8 mouse cellular contexts compared by ENCODE assay signal in genomic region chr11:33170489-33170888, GRCm38 (mm10). TPM values are rescaled to one million over a fixed set of nuclear protein-coding genes. Genes with fewer than 3 reads are reported as not detected.
A peak's percentile ranks its signal among the peaks of the same experiment; 100 is the strongest.
DNase-seq lines count a peak whose midpoint lies in the region; ATAC-seq and TF ChIP-seq lines count a peak whose summit lies in the region.
"Had no signal": no experiment of that assay in that cellular context is flagged by ENCODE, and none has a peak within 500 bp of the region (broad histone marks: within the 10 kb centered on the region; RNA-seq: fewer than 3 reads in every experiment).

No protein-coding gene starts in this region.

- no peaks in the 10 kb centered on the region for H3K9me3 ChIP-seq in G1E (replicated peaks)
- no peaks in the 10 kb centered on the region for H3K9me3 ChIP-seq in limb, embryonic 10.5 days (replicated peaks)

- no peak overlapping the region for H3K4me3 ChIP-seq in G1E (ENCODE audit: low read depth, low read length)
- no peak overlapping the region for H3K4me3 ChIP-seq in limb, embryonic 10.5 days

- TF ChIP-seq CTCF in G1E (IDR thresholded peaks at IDR 0.05; ENCODE audit: low read depth, low read length): peak; percentile 71

- no peaks in the 10 kb centered on the region for H3K36me3 ChIP-seq in G1E (replicated peaks)
- no peaks in the 10 kb centered on the region for H3K36me3 ChIP-seq in limb, embryonic 10.5 days

- no peak for ATAC-seq in G1E (ENCODE audit: extremely low read depth, insufficient number of reproducible peaks, low FRiP score, poor library complexity, severe bottlenecking)

- 13% methylated on average over 9 of the region's 9 CpGs for WGBS in limb, embryonic 10.5 days

- H3K27ac ChIP-seq in limb, embryonic 10.5 days: no peak overlapping the region
- H3K27ac ChIP-seq: macrophage had no signal

- peaks cover 2% of the 10 kb centered on the region; the same call in 1 of the 2 replicates for H3K4me1 ChIP-seq in G1E (ENCODE audit: insufficient read depth, low read depth, low read length)
- H3K4me1 ChIP-seq in limb, embryonic 10.5 days: no peaks in the 10 kb centered on the region

- DNase-seq in layer of hippocampus, adult 18-20 months (ENCODE audit: low spot score in 2 of 2): peak; percentile 22 to 53
- no peak for DNase-seq in layer of hippocampus, adult 9-10 months (ENCODE audit: low spot score)
- DNase-seq in G1E (ENCODE audit: low spot score): peak; percentile 41
- DNase-seq in adrenal gland, postnatal 36 days: peak; percentile 70 to 73
- peak; percentile 57 for DNase-seq in gastrocnemius, adult 18-20 months (ENCODE audit: low spot score)
- peak; percentile 63 for DNase-seq in limb, embryonic 10.5 days (ENCODE audit: low spot score)
- peak; percentile 48 for DNase-seq in right cerebral cortex, postnatal 14 days

- H3K27me3 ChIP-seq in G1E (ENCODE audit: insufficient read depth, low read length): peaks cover 28% of the 10 kb centered on the region
- H3K27me3 ChIP-seq in limb, embryonic 10.5 days (ENCODE audit: low read depth, poor library complexity, severe bottlenecking): peaks cover 5% of the 10 kb centered on the region

RNA-seq across cellular contexts. Expression of gene Npm1, which starts 7.5 kb away (rescaled TPM):
- 100 to 1,000 TPM; 176 to 183 TPM for total RNA-seq in layer of hippocampus, adult 18-20 months (2021)
- 3,846 and 4,095 TPM in 2 replicates for total RNA-seq in G1E (2014; fragmentation: Nextera tagmentation)
- total RNA-seq in G1E (2017): 2,315 and 2,862 TPM in 2 replicates
- polyA plus RNA-seq in G1E (2012): 327 and 458 TPM in 2 replicates
- total RNA-seq in adrenal gland, postnatal 36 days (2021): 100 to 1,000 TPM; 300 to 316 TPM
- total RNA-seq in gastrocnemius, adult 18-20 months (2021): 100 to 1,000 TPM; 118 to 128 TPM
- 1,479 and 1,796 TPM in 2 replicates for polyA plus RNA-seq in limb, embryonic 10.5 days (2016; fragmentation: Nextera tagmentation; extraction: Ambion mirVana)

RNA-seq across cellular contexts. Expression of gene Fgf18, which starts 23.3 kb away (rescaled TPM):
- total RNA-seq in layer of hippocampus, adult 18-20 months (2021): 1 to 10 TPM; 3.4 to 4.0 TPM
- total RNA-seq in G1E (2014; fragmentation: Nextera tagmentation): not detected in 2 replicates
- total RNA-seq in G1E (2017): not detected in 2 replicates
- not detected in 2 replicates for polyA plus RNA-seq in G1E (2012)
- total RNA-seq in adrenal gland, postnatal 36 days (2021): 1 to 10 TPM in 1 of 2 experiments, under 1 TPM in 1; 0.95 to 1.6 TPM
- total RNA-seq in gastrocnemius, adult 18-20 months (2021): 1 to 10 TPM; 1.0 to 1.1 TPM
- polyA plus RNA-seq in limb, embryonic 10.5 days (2016; fragmentation: Nextera tagmentation; extraction: Ambion mirVana): 1.7 and 5.7 TPM in 2 replicates
- polyA plus RNA-seq: macrophage had no signal

RNA-seq across cellular contexts. Expression of gene Tlx3, which starts 32.9 kb away (rescaled TPM):
- not detected for total RNA-seq in layer of hippocampus, adult 18-20 months (2021)
- total RNA-seq in G1E (2014; fragmentation: Nextera tagmentation) (not detected in 2 replicates), G1E (2017) (not detected in 2 replicates)
- polyA plus RNA-seq in G1E (2012): 0.03 TPM in 1 of 2 replicates, not detected in the other
- total RNA-seq in adrenal gland, postnatal 36 days (2021): under 1 TPM in 1 of 2 experiments, not detected in 1; 0.23 TPM
- total RNA-seq in gastrocnemius, adult 18-20 months (2021): not detected
- not detected in 2 replicates for polyA plus RNA-seq in limb, embryonic 10.5 days (2016; fragmentation: Nextera tagmentation; extraction: Ambion mirVana)
- polyA plus RNA-seq: macrophage had no signal

Comparison
In these comparisons a context has a peak if more than half of its experiments do, and no peak if none do; other contexts are left out.
1. RNA of gene Npm1, which starts 7.5 kb away (total RNA-seq): 2,315 to 4,095 TPM in G1E; 300 to 316 TPM in adrenal gland, postnatal 36 days, 176 to 183 TPM in layer of hippocampus, adult 18-20 months and 118 to 128 TPM in gastrocnemius, adult 18-20 months; every median in the first group is over 4 times any median in the second.